Mouse (Mus musculus): Measurements from ENCODE around the gene Gm15517.

- TF ChIP-seq CTCF (IDR thresholded peaks at IDR 0.05; ENCODE audit: low read depth, low read length) (no peak), EP300 (IDR thresholded peaks at IDR 0.05; ENCODE audit: insufficient read depth, low read depth, low read length) (no peak), POLR2A (IDR thresholded peaks at IDR 0.05; ENCODE audit: insufficient read depth, low read length) (no peak)
Observed at GRCm38 (mm10) chr7:44260410-44260809, 837 bp upstream of the Gm15517 start.
